Mouse (Mus musculus): ENCODE results near the gene Npy. TPM values are rescaled to one million over a fixed set of nuclear protein-coding genes. Genes with fewer than 3 reads are reported as not detected.

Npy gene
- polyA plus RNA-seq (2016; fragmentation: Nextera tagmentation; extraction: Ambion mirVana), result 6.1 and 7.2 TPM in 2 replicates

GRCm38 (mm10) chr6:49821961-49822870, at the start of gene Npy:
Gene Npy (plus strand): TSS chr6:49822710.
- H3K27me3 ChIP-seq, result peaks cover 60% of the 10 kb centered on the region
- peaks cover 11% of the 10 kb centered on the region; the same call in 1 of the 2 replicates for H3K4me1 ChIP-seq
- no peaks in the 10 kb centered on the region for H3K9me3 ChIP-seq
- no peaks in the 10 kb centered on the region for H3K36me3 ChIP-seq
- peak within 1 kb of the TSS; percentile 40 for H3K4me3 ChIP-seq
- under 1% methylated on average over 66 of the region's 66 CpGs for WGBS
- H3K27ac ChIP-seq, result no peak within 1 kb of the TSS
- peak within 1 kb of the TSS; percentile 68 for H3K4me2 ChIP-seq (replicated peaks)
- no peak for ATAC-seq (ENCODE audit: insufficient number of reproducible peaks, insufficient read depth, low FRiP score, low TSS enrichment)
- H3K9ac ChIP-seq, result peak within 1 kb of the TSS; percentile 53

GRCm38 (mm10) chr6:49775006-49775405, 47.5 kb upstream of the Npy start:
- Histone ChIP-seq H3K9ac (no peak overlapping the region), H3K27ac (no peak overlapping the region), H3K4me2 (replicated peaks) (no peak overlapping the region), H3K36me3 (no peaks in the 10 kb centered on the region), H3K9me3 (no peaks in the 10 kb centered on the region), H3K27me3 (no peaks in the 10 kb centered on the region), H3K4me3 (no peak overlapping the region), H3K4me1 (0 out of 2 replicates have a peak, but pooled peaks cover 4% of the 10 kb centered on the region)
- WGBS, result 66% methylated on average over 8 of the region's 8 CpGs
- ATAC-seq (ENCODE audit: insufficient number of reproducible peaks, insufficient read depth, low FRiP score, low TSS enrichment), result no peak

GRCm38 (mm10) chr6:49778109-49778508, 44.4 kb upstream of the Npy start:
- Histone ChIP-seq H3K27me3 (no peaks in the 10 kb centered on the region), H3K4me3 (no peak overlapping the region), H3K9ac (no peak overlapping the region), H3K9me3 (no peaks in the 10 kb centered on the region), H3K27ac (no peak overlapping the region), H3K36me3 (no peaks in the 10 kb centered on the region), H3K4me2 (replicated peaks) (no peak overlapping the region), H3K4me1 (0 out of 2 replicates have a peak, but pooled peaks cover 4% of the 10 kb centered on the region)
- ATAC-seq (ENCODE audit: insufficient number of reproducible peaks, insufficient read depth, low FRiP score, low TSS enrichment), result no peak
- 64% methylated on average over 13 of the region's 13 CpGs for WGBS

- Histone ChIP-seq H3K4me3 (no peak overlapping the region), H3K4me1 (0 out of 2 replicates have a peak, but pooled peaks cover 4% of the 10 kb centered on the region), H3K27ac (no peak overlapping the region), H3K27me3 (no peaks in the 10 kb centered on the region), H3K9me3 (no peaks in the 10 kb centered on the region), H3K4me2 (replicated peaks) (no peak overlapping the region), H3K9ac (no peak overlapping the region), H3K36me3 (no peaks in the 10 kb centered on the region)
- no peak for ATAC-seq (ENCODE audit: insufficient number of reproducible peaks, insufficient read depth, low FRiP score, low TSS enrichment)
- WGBS, result 86% methylated on average over 9 of the region's 9 CpGs
These were observed 43.8 kb upstream of the Npy start for GRCm38 (mm10) chr6:49778729-49779128.

- no peaks in the 10 kb centered on the region for H3K9me3 ChIP-seq
- 27% methylated on average over 7 of the region's 7 CpGs for WGBS
- H3K27ac ChIP-seq, result no peak overlapping the region
- 0 out of 2 replicates have a peak, but pooled peaks cover 4% of the 10 kb centered on the region for H3K4me1 ChIP-seq
- no peak overlapping the region for H3K4me2 ChIP-seq (replicated peaks)
- no peak overlapping the region for H3K9ac ChIP-seq
- H3K4me3 ChIP-seq, result no peak overlapping the region
- H3K27me3 ChIP-seq, result no peaks in the 10 kb centered on the region
- H3K36me3 ChIP-seq, result no peaks in the 10 kb centered on the region
- no peak for ATAC-seq (ENCODE audit: insufficient number of reproducible peaks, insufficient read depth, low FRiP score, low TSS enrichment)
These were observed 42.9 kb upstream of the Npy start for GRCm38 (mm10) chr6:49779606-49780005.

GRCm38 (mm10) chr6:49780846-49781400, 41.6 kb upstream of the Npy start:
- no peak for ATAC-seq (ENCODE audit: insufficient number of reproducible peaks, insufficient read depth, low FRiP score, low TSS enrichment)
- no peaks in the 10 kb centered on the region for H3K27me3 ChIP-seq
- 91% methylated on average over 9 of the region's 9 CpGs for WGBS
- no peak overlapping the region for H3K4me3 ChIP-seq
- no peaks in the 10 kb centered on the region for H3K36me3 ChIP-seq
- no peak overlapping the region for H3K9ac ChIP-seq
- H3K27ac ChIP-seq, result no peak overlapping the region
- H3K4me2 ChIP-seq (replicated peaks), result no peak overlapping the region
- H3K9me3 ChIP-seq, result no peaks in the 10 kb centered on the region
- H3K4me1 ChIP-seq, result 0 out of 2 replicates have a peak, but pooled peaks cover 4% of the 10 kb centered on the region

GRCm38 (mm10) chr6:49781852-49782251, 40.7 kb upstream of the Npy start:
- no peak for ATAC-seq (ENCODE audit: insufficient number of reproducible peaks, insufficient read depth, low FRiP score, low TSS enrichment)
- 0 out of 2 replicates have a peak, but pooled peaks cover 4% of the 10 kb centered on the region for H3K4me1 ChIP-seq
- H3K27me3 ChIP-seq, result no peaks in the 10 kb centered on the region
- no peak overlapping the region for H3K27ac ChIP-seq
- 73% methylated on average over 5 of the region's 5 CpGs for WGBS
- H3K9ac ChIP-seq, result no peak overlapping the region
- no peak overlapping the region for H3K4me2 ChIP-seq (replicated peaks)
- no peak overlapping the region for H3K4me3 ChIP-seq
- H3K36me3 ChIP-seq, result no peaks in the 10 kb centered on the region
- H3K9me3 ChIP-seq, result no peaks in the 10 kb centered on the region

- Histone ChIP-seq H3K4me3 (no peak overlapping the region), H3K4me2 (replicated peaks) (no peak overlapping the region), H3K27ac (no peak overlapping the region), H3K9me3 (no peaks in the 10 kb centered on the region), H3K27me3 (no peaks in the 10 kb centered on the region), H3K4me1 (0 out of 2 replicates have a peak, but pooled peaks cover 4% of the 10 kb centered on the region), H3K36me3 (no peaks in the 10 kb centered on the region), H3K9ac (no peak overlapping the region)
- 81% methylated on average over 7 of the region's 7 CpGs for WGBS
- no peak for ATAC-seq (ENCODE audit: insufficient number of reproducible peaks, insufficient read depth, low FRiP score, low TSS enrichment)
These were observed 39.8 kb upstream of the Npy start for GRCm38 (mm10) chr6:49782679-49783078.

GRCm38 (mm10) chr6:49792524-49792923, 30.0 kb upstream of the Npy start:
- H3K4me1 ChIP-seq, result no peaks in the 10 kb centered on the region
- H3K36me3 ChIP-seq, result no peaks in the 10 kb centered on the region
- WGBS, result 76% methylated on average over 12 of the region's 12 CpGs
- no peak overlapping the region for H3K4me2 ChIP-seq (replicated peaks)
- no peak for ATAC-seq (ENCODE audit: insufficient number of reproducible peaks, insufficient read depth, low FRiP score, low TSS enrichment)
- no peak overlapping the region for H3K27ac ChIP-seq
- H3K4me3 ChIP-seq, result no peak overlapping the region
- H3K27me3 ChIP-seq, result no peaks in the 10 kb centered on the region
- no peaks in the 10 kb centered on the region for H3K9me3 ChIP-seq
- H3K9ac ChIP-seq, result no peak overlapping the region

GRCm38 (mm10) chr6:49804105-49804504, 18.4 kb upstream of the Npy start:
- WGBS, result 50% methylated on average over 8 of the region's 8 CpGs
- no peaks in the 10 kb centered on the region; the same call in 1 of the 2 replicates for H3K27me3 ChIP-seq
- no peaks in the 10 kb centered on the region for H3K4me1 ChIP-seq
- no peaks in the 10 kb centered on the region for H3K9me3 ChIP-seq
- H3K4me3 ChIP-seq, result no peak overlapping the region
- no peak overlapping the region for H3K9ac ChIP-seq
- ATAC-seq (ENCODE audit: insufficient number of reproducible peaks, insufficient read depth, low FRiP score, low TSS enrichment), result no peak
- no peak overlapping the region for H3K4me2 ChIP-seq (replicated peaks)
- no peaks in the 10 kb centered on the region for H3K36me3 ChIP-seq
- no peak overlapping the region for H3K27ac ChIP-seq

- Histone ChIP-seq H3K27ac (no peak overlapping the region), H3K9me3 (no peaks in the 10 kb centered on the region), H3K4me2 (replicated peaks) (peak overlapping the region; percentile 44), H3K4me1 (no peaks in the 10 kb centered on the region), H3K27me3 (no peaks in the 10 kb centered on the region; the same call in 1 of the 2 replicates), H3K4me3 (peak overlapping the region; percentile 22), H3K9ac (no peak overlapping the region), H3K36me3 (no peaks in the 10 kb centered on the region)
- WGBS, result 16% methylated on average over 13 of the region's 13 CpGs
- no peak for ATAC-seq (ENCODE audit: insufficient number of reproducible peaks, insufficient read depth, low FRiP score, low TSS enrichment)
These were observed 14.4 kb upstream of the Npy start for GRCm38 (mm10) chr6:49808076-49808475.

- no peak overlapping the region for H3K9ac ChIP-seq
- peaks cover 4% of the 10 kb centered on the region; the same call in 1 of the 2 replicates for H3K4me1 ChIP-seq
- 61% methylated on average over 5 of the region's 5 CpGs for WGBS
- H3K4me2 ChIP-seq (replicated peaks), result no peak overlapping the region
- H3K36me3 ChIP-seq, result no peaks in the 10 kb centered on the region
- no peak overlapping the region for H3K27ac ChIP-seq
- no peak overlapping the region for H3K4me3 ChIP-seq
- H3K27me3 ChIP-seq, result peaks cover 31% of the 10 kb centered on the region
- no peak for ATAC-seq (ENCODE audit: insufficient number of reproducible peaks, insufficient read depth, low FRiP score, low TSS enrichment)
- no peaks in the 10 kb centered on the region for H3K9me3 ChIP-seq
These were observed 5.3 kb upstream of the Npy start for GRCm38 (mm10) chr6:49817183-49817582.
